Mouse (Mus musculus) right cerebral cortex, adult 2 months (tissue): ENCODE measurements around the gene Cdk2.

ENCODE experiments used
- DNase-seq, 2 experiments: peaks; one replicate each; pipeline ENCODE4 v3.0.0; 2021 to 2022; ENCODE audit warnings: low spot score in 2 of 2

Cdk2 gene

DNA sequence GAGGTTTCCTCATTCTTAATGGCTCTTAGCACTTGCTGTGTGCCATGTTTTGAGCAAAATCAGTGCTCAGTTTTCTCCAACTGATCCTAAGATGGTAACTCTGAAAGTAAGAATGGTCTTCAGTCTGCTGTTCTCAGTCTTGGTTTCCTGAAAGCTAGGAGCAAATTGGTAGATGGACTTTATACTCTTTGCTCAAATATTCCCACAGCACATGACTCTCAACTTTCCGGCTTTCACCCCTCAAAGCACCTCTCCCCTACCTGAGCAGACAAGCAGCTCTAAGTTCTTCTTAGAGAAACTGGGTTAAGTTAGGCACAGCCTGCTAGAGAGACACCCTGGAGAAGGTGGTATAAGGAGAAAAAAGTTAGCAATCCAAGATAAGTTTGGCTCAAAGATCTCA lies 48.1 kb downstream of the Cdk2 start:
- no peak for DNase-seq

GRCm38 (mm10) chr10:128655254-128655653 lies 49.6 kb downstream of the Cdk2 start:
- DNase-seq: no peak

- no peak for DNase-seq
Measured at GRCm38 (mm10) chr10:128653866-128654265, 51.0 kb downstream of the Cdk2 start.
